Mouse (Mus musculus): ENCODE measurements around the gene Rbfox1.

- TF ChIP-seq CTCF (IDR thresholded peaks at IDR 0.05): no peak
- TF ChIP-seq POLR2A (IDR thresholded peaks at IDR 0.05; ENCODE audit: insufficient read depth, low read depth, low read length): no peak
Measured at GRCm38 (mm10) chr16:6712341-6712740, 827.2 kb downstream of the Rbfox1 start.
